27 mouse cellular contexts compared by ENCODE assay signal in the genomic region with DNA sequence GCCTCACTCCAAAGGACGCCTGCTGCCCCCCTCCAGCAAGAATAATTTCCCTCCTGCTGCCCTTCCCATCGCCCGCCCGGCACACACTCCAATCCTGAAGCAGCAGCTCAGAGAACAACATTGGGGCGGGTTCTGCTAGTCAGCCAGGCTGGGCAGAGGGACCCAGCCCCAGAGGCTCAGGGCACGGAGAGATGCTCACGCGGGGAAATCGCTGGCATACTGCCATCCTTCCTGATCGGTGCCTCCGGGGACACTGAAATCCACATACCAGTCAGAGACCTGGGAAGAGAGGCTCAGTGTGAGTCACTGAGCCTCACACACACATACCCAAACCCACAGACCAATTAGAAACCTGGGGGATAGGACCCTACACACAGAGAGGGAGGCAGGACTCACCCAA. TPM values are rescaled to one million over a fixed set of nuclear protein-coding genes. Genes with fewer than 3 reads are reported as not detected.
DNase-seq lines count a peak whose midpoint lies in the region; ATAC-seq and TF ChIP-seq lines count a peak whose summit lies in the region.
"Had no signal": no experiment of that assay in that cellular context is flagged by ENCODE, and none has a peak within 500 bp of the region (broad histone marks: within the 10 kb centered on the region; RNA-seq: fewer than 3 reads in every experiment).

No protein-coding gene starts in this region.

- 70% methylated on average over 11 of the region's 11 CpGs for WGBS in embryonic facial prominence, embryonic 14.5 days
- WGBS in embryonic facial prominence, embryonic 10.5 days = 87% methylated on average over 11 of the region's 11 CpGs
- 65% methylated on average over 11 of the region's 11 CpGs for WGBS in hindbrain, postnatal 0 days
- 92% methylated on average over 11 of the region's 11 CpGs for WGBS in hindbrain, embryonic 11.5 days

- H3K4me1 ChIP-seq in embryonic facial prominence, embryonic 14.5 days (ENCODE audit: control insufficient read depth, insufficient read depth, low read length) = no peaks in the 10 kb centered on the region
- peaks cover 6% of the 10 kb centered on the region; the same call in 1 of the 2 replicates for H3K4me1 ChIP-seq in embryonic facial prominence, embryonic 10.5 days
- no peaks in the 10 kb centered on the region for H3K4me1 ChIP-seq in hindbrain, postnatal 0 days (ENCODE audit: insufficient read depth, low read length)
- no peaks in the 10 kb centered on the region for H3K4me1 ChIP-seq in hindbrain, embryonic 11.5 days (replicated peaks; ENCODE audit: control insufficient read depth, insufficient read depth, low read length)
- H3K4me1 ChIP-seq: embryonic facial prominence, embryonic 12.5 days; forebrain, embryonic 15.5 days had no signal

- no peak overlapping the region for H3K27ac ChIP-seq in embryonic facial prominence, embryonic 14.5 days (replicated peaks; ENCODE audit: low read depth, low read length)
- H3K27ac ChIP-seq in embryonic facial prominence, embryonic 10.5 days (replicated peaks) = no peak overlapping the region
- no peak overlapping the region for H3K27ac ChIP-seq in hindbrain, postnatal 0 days
- H3K27ac ChIP-seq in hindbrain, embryonic 11.5 days (ENCODE audit: low read depth, low read length) = no peak overlapping the region
- H3K27ac ChIP-seq: embryonic facial prominence, embryonic 12.5 days; forebrain, embryonic 12.5 days; forebrain, embryonic 15.5 days; hindbrain, embryonic 10.5 days had no signal

- no peak overlapping the region for H3K4me3 ChIP-seq in embryonic facial prominence, embryonic 14.5 days (ENCODE audit: low read depth, low read length)
- no peak overlapping the region for H3K4me3 ChIP-seq in embryonic facial prominence, embryonic 10.5 days
- no peak overlapping the region for H3K4me3 ChIP-seq in hindbrain, postnatal 0 days (ENCODE audit: low read length)
- H3K4me3 ChIP-seq in hindbrain, embryonic 11.5 days (ENCODE audit: low read depth, low read length) = no peak overlapping the region
- H3K4me3 ChIP-seq: embryonic facial prominence, embryonic 12.5 days; erythroblast, embryonic 14.5 days; forebrain, embryonic 12.5 days; forebrain, embryonic 15.5 days; hindbrain, embryonic 10.5 days had no signal

- no peak overlapping the region for H3K9ac ChIP-seq in embryonic facial prominence, embryonic 14.5 days (ENCODE audit: low read depth, low read length)
- no peak overlapping the region for H3K9ac ChIP-seq in hindbrain, postnatal 0 days (replicated peaks; ENCODE audit: low read length)
- H3K9ac ChIP-seq in hindbrain, embryonic 11.5 days (ENCODE audit: low read depth, low read length) = no peak overlapping the region
- H3K9ac ChIP-seq: embryonic facial prominence, embryonic 12.5 days; forebrain, embryonic 12.5 days; forebrain, embryonic 15.5 days had no signal

- no peak for TF ChIP-seq CTCF in hindbrain, postnatal 0 days (IDR thresholded peaks at IDR 0.05; ENCODE audit: low read depth)

- DNase-seq in embryonic facial prominence, embryonic 14.5 days (ENCODE audit: low spot score) = peak; percentile 22
- DNase-seq in embryonic facial prominence, embryonic 10.5 days (ENCODE audit: low spot score) = no peak
- DNase-seq in hindbrain, postnatal 0 days (ENCODE audit: low spot score) = no peak
- DNase-seq in hindbrain, embryonic 11.5 days (ENCODE audit: low spot score) = no peak
- DNase-seq in MN1 (ENCODE audit: low spot score) (peak; percentile 34), NIH3T3 (ENCODE audit: low read depth) (peak; percentile 62)
- no peak for DNase-seq in thymus, adult 18-20 months
- DNase-seq: adrenal gland, adult 8-10 months; adrenal gland, postnatal 25 days; cerebellum, adult 18-20 months; cerebellum, adult 9-11 months; cerebellum, postnatal 36 days; gastrocnemius, postnatal 36 days; heart, postnatal 36 days; kidney, adult 18-20 months; kidney, adult 9 months had no signal

- 0 out of 2 replicates have a peak, but pooled peaks have one; percentile 17 for ATAC-seq in embryonic facial prominence, embryonic 14.5 days (ENCODE audit: low read depth)
- peak; percentile 1; the same call in 1 of the 2 replicates for ATAC-seq in hindbrain, postnatal 0 days
- no peak for ATAC-seq in hindbrain, embryonic 11.5 days (ENCODE audit: low FRiP score)
- ATAC-seq: activated CD4-positive, CD25-positive, alpha-beta regulatory T cell, adult 4 months; forebrain, embryonic 15.5 days; hindbrain, embryonic 16.5 days; inflammation-experienced regulatory T-cells, adult 6 months; intestine, embryonic 16.5 days had no signal

- H3K36me3 ChIP-seq in embryonic facial prominence, embryonic 14.5 days (ENCODE audit: control insufficient read depth, insufficient read depth, low read length) = peaks cover 53% of the 10 kb centered on the region
- peaks cover 47% of the 10 kb centered on the region for H3K36me3 ChIP-seq in embryonic facial prominence, embryonic 10.5 days (replicated peaks)
- H3K36me3 ChIP-seq in hindbrain, postnatal 0 days (ENCODE audit: insufficient read depth, low read length) = peaks cover 35% of the 10 kb centered on the region
- H3K36me3 ChIP-seq in hindbrain, embryonic 11.5 days (ENCODE audit: control insufficient read depth, insufficient read depth, low read length) = peaks cover 2% of the 10 kb centered on the region

- no peaks in the 10 kb centered on the region for H3K27me3 ChIP-seq in embryonic facial prominence, embryonic 14.5 days (replicated peaks; ENCODE audit: control insufficient read depth, insufficient read depth, low read length)
- no peaks in the 10 kb centered on the region for H3K27me3 ChIP-seq in embryonic facial prominence, embryonic 10.5 days (replicated peaks; ENCODE audit: low read depth, poor library complexity, severe bottlenecking)
- H3K27me3 ChIP-seq in hindbrain, postnatal 0 days (ENCODE audit: insufficient read depth, low read length) = no peaks in the 10 kb centered on the region
- no peaks in the 10 kb centered on the region for H3K27me3 ChIP-seq in hindbrain, embryonic 11.5 days (ENCODE audit: control insufficient read depth, insufficient read depth, low read length)
- H3K27me3 ChIP-seq: embryonic facial prominence, embryonic 12.5 days; forebrain, embryonic 12.5 days; forebrain, embryonic 15.5 days had no signal

- H3K9me3 ChIP-seq in embryonic facial prominence, embryonic 14.5 days (ENCODE audit: control insufficient read depth, low read length) = peaks cover 9% of the 10 kb centered on the region; the same call in 1 of the 2 replicates
- peaks cover 6% of the 10 kb centered on the region; the same call in 1 of the 2 replicates for H3K9me3 ChIP-seq in embryonic facial prominence, embryonic 10.5 days
- no peaks in the 10 kb centered on the region for H3K9me3 ChIP-seq in hindbrain, postnatal 0 days (ENCODE audit: low read length)
- no peaks in the 10 kb centered on the region for H3K9me3 ChIP-seq in hindbrain, embryonic 11.5 days (ENCODE audit: control insufficient read depth, low read length)
- H3K9me3 ChIP-seq: embryonic facial prominence, embryonic 12.5 days; forebrain, embryonic 15.5 days had no signal

- H3K4me2 ChIP-seq in embryonic facial prominence, embryonic 14.5 days (ENCODE audit: low read depth, low read length) = no peak overlapping the region
- H3K4me2 ChIP-seq in hindbrain, postnatal 0 days (ENCODE audit: low read depth, low read length) = no peak overlapping the region
- H3K4me2 ChIP-seq in hindbrain, embryonic 11.5 days (replicated peaks; ENCODE audit: low read depth, low read length) = no peak overlapping the region
- H3K4me2 ChIP-seq: embryonic facial prominence, embryonic 12.5 days; forebrain, embryonic 12.5 days; forebrain, embryonic 15.5 days; heart, embryonic 11.5 days had no signal

RNA-seq across cellular contexts. Expression of gene Bhlha15, which starts 10.5 kb away (rescaled TPM):
- 0.60 and 1.0 TPM in 2 replicates for polyA plus RNA-seq in embryonic facial prominence, embryonic 14.5 days (2014; fragmentation: Nextera tagmentation; extraction: Ambion mirVana)
- polyA plus RNA-seq in embryonic facial prominence, embryonic 10.5 days (2016; fragmentation: Nextera tagmentation; extraction: Ambion mirVana) = 0.16 and 0.35 TPM in 2 replicates
- 0.10 and 0.93 TPM in 2 replicates for total RNA-seq in hindbrain, postnatal 0 days (2014; rRNA removed)
- 0.08 TPM in 2 replicates for polyA plus RNA-seq in hindbrain, postnatal 0 days (2015; fragmentation: Nextera tagmentation; extraction: Ambion mirVana)
- polyA plus RNA-seq in hindbrain, embryonic 11.5 days (2014; fragmentation: Nextera tagmentation; extraction: Ambion mirVana) = 0.04 and 0.15 TPM in 2 replicates
- total RNA-seq: gastrocnemius, adult 8-10 months; gastrocnemius, postnatal 36 days; heart, postnatal 36 days had no signal
- polyA plus RNA-seq: erythroblast, embryonic 14.5 days had no signal

RNA-seq across cellular contexts. Expression of gene Tecpr1, which starts 22.8 kb away (rescaled TPM):
- 19.3 and 20.6 TPM in 2 replicates for polyA plus RNA-seq in embryonic facial prominence, embryonic 14.5 days (2014; fragmentation: Nextera tagmentation; extraction: Ambion mirVana)
- polyA plus RNA-seq in embryonic facial prominence, embryonic 10.5 days (2016; fragmentation: Nextera tagmentation; extraction: Ambion mirVana) = 19.3 and 21.1 TPM in 2 replicates
- 66.2 and 77.5 TPM in 2 replicates for total RNA-seq in hindbrain, postnatal 0 days (2014; rRNA removed)
- 34.1 and 34.7 TPM in 2 replicates for polyA plus RNA-seq in hindbrain, postnatal 0 days (2015; fragmentation: Nextera tagmentation; extraction: Ambion mirVana)
- polyA plus RNA-seq in hindbrain, embryonic 11.5 days (2014; fragmentation: Nextera tagmentation; extraction: Ambion mirVana) = 13.3 and 16.6 TPM in 2 replicates

RNA-seq across cellular contexts. Expression of gene Bri3, which starts 43.6 kb away (rescaled TPM):
- polyA plus RNA-seq in embryonic facial prominence, embryonic 14.5 days (2014; fragmentation: Nextera tagmentation; extraction: Ambion mirVana) = 96.3 and 99.8 TPM in 2 replicates
- 119 and 124 TPM in 2 replicates for polyA plus RNA-seq in embryonic facial prominence, embryonic 10.5 days (2016; fragmentation: Nextera tagmentation; extraction: Ambion mirVana)
- total RNA-seq in hindbrain, postnatal 0 days (2014; rRNA removed) = 18.2 and 22.1 TPM in 2 replicates
- 113 and 114 TPM in 2 replicates for polyA plus RNA-seq in hindbrain, postnatal 0 days (2015; fragmentation: Nextera tagmentation; extraction: Ambion mirVana)
- polyA plus RNA-seq in hindbrain, embryonic 11.5 days (2014; fragmentation: Nextera tagmentation; extraction: Ambion mirVana) = 125 and 126 TPM in 2 replicates

Comparison
In these comparisons a context has a peak if more than half of its experiments do, and no peak if none do; other contexts are left out.
1. DNase-seq: peak in embryonic facial prominence, embryonic 14.5 days (single experiment), MN1 (single experiment) and NIH3T3 (single experiment); none in embryonic facial prominence, embryonic 10.5 days (single experiment), hindbrain, postnatal 0 days (single experiment), hindbrain, embryonic 11.5 days (single experiment) and thymus, adult 18-20 months (0 of 2).